Mouse (Mus musculus) heart, embryonic 12.5 days (tissue): ENCODE measurements at regions not wholly inside any gene's neighbourhood (a gene's known extent, or its start where the extent isn't known, plus 50 kb on each side); places are given as distances from the start of the nearest gene placed in this dataset.

ENCODE experiments used
- ATAC-seq: fragments of 200-750 bp; cut with Nextera tagmentation; 2 replicates; pipeline ENCODE4 v1.8.0; 2017; ENCODE audit warnings: moderate TSS enrichment, moderate library complexity; ENCODE audit not compliant: insufficient number of reproducible peaks, low FRiP score
- H3K27ac ChIP-seq: fragments of 300-500 bp; sonication (generic); 2 replicates; pipeline ENCODE4 v1.5.1; 2016; ENCODE audit warnings: mild to moderate bottlenecking, moderate library complexity; ENCODE audit not compliant: poor library complexity, severe bottlenecking
- H3K27me3 ChIP-seq: fragments of 300-500 bp; sonication (generic); replicated peaks from 2 replicates; pipeline ENCODE4 v1.6.1; 2016; ENCODE audit warnings: mild to moderate bottlenecking, moderate library complexity
- H3K36me3 ChIP-seq: fragments of 300-500 bp; sonication (generic); 2 replicates; pipeline ENCODE4 v1.6.1; 2016; ENCODE audit warnings: mild to moderate bottlenecking, moderate library complexity
- H3K4me1 ChIP-seq: fragments of 300-500 bp; sonication (generic); replicated peaks from 2 replicates; pipeline ENCODE4 v1.6.1; 2016; ENCODE audit warnings: mild to moderate bottlenecking
- H3K4me2 ChIP-seq: fragments of 300-500 bp; sonication (generic); 2 replicates; pipeline ENCODE4 v1.6.1; 2016; ENCODE audit warnings: mild to moderate bottlenecking, moderate library complexity
- H3K4me3 ChIP-seq: fragments of 300-500 bp; sonication (generic); 2 replicates; pipeline ENCODE4 v1.5.1; 2016; ENCODE audit warnings: mild to moderate bottlenecking
- H3K9ac ChIP-seq: fragments of 300-500 bp; sonication (generic); 2 replicates; pipeline ENCODE4 v1.6.1; 2016; ENCODE audit warnings: mild to moderate bottlenecking, moderate library complexity
- H3K9me3 ChIP-seq: fragments of 300-500 bp; sonication (generic); replicated peaks from 2 replicates; pipeline ENCODE4 v1.6.1; 2016; ENCODE audit warnings: mild to moderate bottlenecking, moderate library complexity
- WGBS: fragments of 180-500 bp; shearing (Covaris S2); methylation state at CpG from one replicate; pipeline ENCODE4 v1.1.7; 2016; 5-methylcytosine and 5-hydroxymethylcytosine counted together

- 61% methylated on average over 6 of the region's 6 CpGs for WGBS
- H3K27me3 ChIP-seq = no peaks in the 10 kb centered on the region
- no peaks in the 10 kb centered on the region for H3K4me1 ChIP-seq
- H3K27ac ChIP-seq = no peak overlapping the region
- no peak overlapping the region for H3K4me2 ChIP-seq
- 0 out of 2 replicates have a peak, but pooled peaks cover under 1% of the 10 kb centered on the region for H3K9me3 ChIP-seq
- H3K9ac ChIP-seq = no peak overlapping the region
- ATAC-seq = no peak
- H3K4me3 ChIP-seq = no peak overlapping the region
- no peaks in the 10 kb centered on the region for H3K36me3 ChIP-seq
Measured at GRCm38 (mm10) chr15:97620261-97620660, 85.4 kb downstream of the Rpap3 start.

- Histone ChIP-seq H3K27me3 (no peaks in the 10 kb centered on the region), H3K4me2 (no peak overlapping the region), H3K4me1 (no peaks in the 10 kb centered on the region), H3K27ac (no peak overlapping the region), H3K9ac (no peak overlapping the region), H3K4me3 (no peak overlapping the region), H3K9me3 (no peaks in the 10 kb centered on the region), H3K36me3 (no peaks in the 10 kb centered on the region)
- WGBS = 79% methylated on average over 7 of the region's 7 CpGs
- no peak for ATAC-seq
Measured at GRCm38 (mm10) chr15:97619764-97620163, 85.9 kb downstream of the Rpap3 start.

GRCm38 (mm10) chr15:97612325-97612724 lies 93.3 kb downstream of the Rpap3 start:
- Histone ChIP-seq H3K4me3 (no peak overlapping the region), H3K4me1 (no peaks in the 10 kb centered on the region), H3K9me3 (no peaks in the 10 kb centered on the region; the same call in 1 of the 2 replicates), H3K27ac (no peak overlapping the region), H3K4me2 (no peak overlapping the region), H3K27me3 (no peaks in the 10 kb centered on the region), H3K36me3 (no peaks in the 10 kb centered on the region), H3K9ac (no peak overlapping the region)
- ATAC-seq = no peak
- WGBS = 87% methylated on average over 2 of the region's 2 CpGs

- WGBS = 83% methylated on average over 4 of the region's 4 CpGs
- Histone ChIP-seq H3K27me3 (no peaks in the 10 kb centered on the region), H3K4me2 (no peak overlapping the region), H3K27ac (no peak overlapping the region), H3K4me1 (peaks cover 8% of the 10 kb centered on the region), H3K9ac (no peak overlapping the region), H3K9me3 (no peaks in the 10 kb centered on the region; the same call in 1 of the 2 replicates), H3K36me3 (no peaks in the 10 kb centered on the region), H3K4me3 (no peak overlapping the region)
- ATAC-seq = no peak
Measured at GRCm38 (mm10) chr15:97610767-97611166, 94.9 kb downstream of the Rpap3 start.

- Histone ChIP-seq H3K4me3 (no peak overlapping the region), H3K36me3 (no peaks in the 10 kb centered on the region), H3K27ac (no peak overlapping the region), H3K4me2 (no peak overlapping the region), H3K9ac (no peak overlapping the region), H3K9me3 (no peaks in the 10 kb centered on the region; the same call in 1 of the 2 replicates), H3K4me1 (peaks cover 8% of the 10 kb centered on the region), H3K27me3 (no peaks in the 10 kb centered on the region)
- 77% methylated on average over 7 of the region's 7 CpGs for WGBS
- ATAC-seq = no peak
Measured at GRCm38 (mm10) chr15:97609496-97609895, 96.1 kb downstream of the Rpap3 start.

- Histone ChIP-seq H3K4me3 (no peak overlapping the region), H3K4me2 (no peak overlapping the region), H3K9me3 (no peaks in the 10 kb centered on the region; the same call in 1 of the 2 replicates), H3K36me3 (no peaks in the 10 kb centered on the region), H3K27ac (no peak overlapping the region), H3K27me3 (no peaks in the 10 kb centered on the region), H3K4me1 (peaks cover 8% of the 10 kb centered on the region), H3K9ac (no peak overlapping the region)
- no peak for ATAC-seq
- WGBS = 79% methylated on average over 7 of the region's 7 CpGs
Measured at GRCm38 (mm10) chr15:97608651-97609050, 97.0 kb downstream of the Rpap3 start.

GRCm38 (mm10) chr15:97607617-97608206 lies 97.9 kb downstream of the Rpap3 start:
- ATAC-seq = no peak
- Histone ChIP-seq H3K36me3 (no peaks in the 10 kb centered on the region), H3K27me3 (no peaks in the 10 kb centered on the region), H3K9ac (no peak overlapping the region), H3K27ac (no peak overlapping the region), H3K9me3 (no peaks in the 10 kb centered on the region; the same call in 1 of the 2 replicates), H3K4me1 (peaks cover 8% of the 10 kb centered on the region), H3K4me3 (no peak overlapping the region), H3K4me2 (no peak overlapping the region)
- WGBS = 80% methylated on average over 15 of the region's 15 CpGs

GRCm38 (mm10) chr15:97606630-97607381 lies 98.8 kb downstream of the Rpap3 start:
- Histone ChIP-seq H3K9me3 (no peaks in the 10 kb centered on the region; the same call in 1 of the 2 replicates), H3K4me3 (peak overlapping the region; percentile 37), H3K4me1 (peaks cover 8% of the 10 kb centered on the region), H3K27ac (no peak overlapping the region), H3K9ac (peak overlapping the region; percentile 59), H3K36me3 (no peaks in the 10 kb centered on the region), H3K4me2 (peak overlapping the region; percentile 79), H3K27me3 (no peaks in the 10 kb centered on the region)
- WGBS = 18% methylated on average over 25 of the region's 25 CpGs
- 0 out of 2 replicates have a peak, but pooled peaks have one; percentile 39 for ATAC-seq

- Histone ChIP-seq H3K27me3 (no peaks in the 10 kb centered on the region), H3K9ac (no peak overlapping the region), H3K4me3 (peak overlapping the region; percentile 37), H3K9me3 (no peaks in the 10 kb centered on the region; the same call in 1 of the 2 replicates), H3K27ac (no peak overlapping the region), H3K4me1 (peaks cover 8% of the 10 kb centered on the region), H3K4me2 (peak overlapping the region; percentile 79), H3K36me3 (no peaks in the 10 kb centered on the region)
- WGBS = 44% methylated on average over 6 of the region's 6 CpGs
- ATAC-seq = no peak
Measured at GRCm38 (mm10) chr15:97606232-97606629, 99.4 kb downstream of the Rpap3 start.

- Histone ChIP-seq H3K4me2 (no peak overlapping the region), H3K27me3 (no peaks in the 10 kb centered on the region), H3K4me3 (no peak overlapping the region), H3K4me1 (peaks cover 8% of the 10 kb centered on the region), H3K9me3 (no peaks in the 10 kb centered on the region; the same call in 1 of the 2 replicates), H3K27ac (no peak overlapping the region), H3K36me3 (no peaks in the 10 kb centered on the region), H3K9ac (no peak overlapping the region)
- 78% methylated on average over 7 of the region's 7 CpGs for WGBS
- no peak for ATAC-seq
Measured at GRCm38 (mm10) chr15:97605791-97606190, 99.8 kb downstream of the Rpap3 start.

GRCm38 (mm10) chr15:97603492-97603891 lies 102.1 kb downstream of the Rpap3 start:
- no peak overlapping the region for H3K27ac ChIP-seq
- ATAC-seq = no peak

More at GRCm38 (mm10) chr15:97603492-97603891, 102.1 kb downstream of the Rpap3 start:
- H3K36me3 ChIP-seq = no peaks in the 10 kb centered on the region
- H3K4me3 ChIP-seq = no peak overlapping the region
- H3K9ac ChIP-seq = no peak overlapping the region
- H3K27me3 ChIP-seq = no peaks in the 10 kb centered on the region
- WGBS = 28% methylated on average over 6 of the region's 6 CpGs
- no peak overlapping the region for H3K4me2 ChIP-seq
- H3K4me1 ChIP-seq = peaks cover 8% of the 10 kb centered on the region
- H3K9me3 ChIP-seq = no peaks in the 10 kb centered on the region; the same call in 1 of the 2 replicates
